Mouse (Mus musculus) bone marrow macrophage, adult 2 months (primary cell): Measurements from ENCODE around the gene Fmnl3.

Source experiments
- CTCF ChIP-seq: IDR thresholded peaks from 2 replicates; pipeline ENCODE4 v1.5.1; 2012; ENCODE audit warnings: low read depth, mild to moderate bottlenecking, low read length, moderate library complexity
- POLR2A ChIP-seq: IDR thresholded peaks from 2 replicates; pipeline ENCODE4 v1.6.1; 2012; ENCODE audit warnings: mild to moderate bottlenecking, low read depth, low read length, borderline replicate concordance

DNA sequence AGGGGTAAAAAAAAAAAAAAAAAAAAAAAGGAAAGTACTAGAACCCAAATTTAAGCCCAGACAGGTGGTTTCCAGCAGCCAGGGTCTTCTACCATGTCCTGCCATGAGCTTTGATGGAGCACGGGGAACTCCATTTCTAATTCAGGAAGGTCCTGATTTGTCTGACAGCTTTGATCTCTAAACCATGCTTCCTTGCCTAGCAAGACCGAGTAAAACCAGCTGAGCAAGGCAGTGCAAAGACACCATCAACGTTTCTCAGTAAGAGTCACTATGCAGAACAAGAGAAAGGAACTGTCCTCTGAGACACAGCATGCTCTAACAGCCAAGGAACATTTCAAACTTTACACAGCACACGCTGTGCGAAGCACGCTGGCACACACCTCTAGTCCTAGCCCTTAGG, 18.7 kb downstream of the Fmnl3 start:
- no peak for TF ChIP-seq CTCF
- no peak for TF ChIP-seq POLR2A
